Mouse (Mus musculus): ENCODE data around the gene Olfr1130.
"Not testable (repeated sequence)": the region's sequence is repeated elsewhere in the genome, so short reads cannot be mapped to it uniquely, and the experiment has no call there.

Gene Olfr1130

DNA sequence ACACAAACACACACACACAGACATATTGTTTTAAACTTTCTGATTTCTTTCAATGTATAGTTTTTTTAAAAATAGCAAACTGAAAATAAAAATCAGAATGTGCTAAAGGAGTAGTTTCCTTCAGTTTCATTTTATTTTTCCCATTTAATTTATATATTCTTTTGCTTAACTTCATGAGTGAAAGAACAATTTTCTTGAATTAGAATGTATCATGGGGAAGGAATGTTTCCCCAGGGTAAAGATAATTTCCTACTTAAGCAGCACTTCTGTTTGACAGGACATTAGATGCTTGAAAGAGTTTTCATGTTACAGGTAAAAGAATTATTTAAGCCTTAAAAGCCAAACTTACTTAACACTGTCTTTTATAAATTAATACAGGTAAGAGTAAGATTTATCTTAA, at the start of gene Olfr1130:
Gene Olfr1130 (plus strand): TSS at position 301 of the 400 bp plus-strand sequence.
- not testable (repeated sequence) for DNase-seq (ENCODE audit: low spot score in 2 of 2)

DNA sequence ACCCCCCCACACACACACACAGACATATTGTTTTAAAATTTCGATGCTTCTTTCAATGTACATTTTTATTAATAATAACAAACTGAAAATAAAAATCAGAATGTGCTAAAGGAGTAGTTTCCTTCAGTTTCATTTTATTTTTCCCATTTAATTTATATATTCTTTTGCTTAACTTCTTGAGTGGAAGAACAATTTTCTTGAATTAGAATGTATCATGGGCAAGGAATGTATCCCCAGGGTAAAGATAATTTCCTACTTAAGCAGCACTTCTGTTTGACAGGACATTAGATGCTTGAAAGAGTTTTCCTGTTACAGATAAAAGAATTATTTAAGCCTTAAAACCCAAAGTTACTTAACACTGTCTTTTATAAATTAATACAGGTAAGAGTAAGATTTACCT, 32.4 kb upstream of the Olfr1130 start, which contains the start of gene Olfr1129:
Gene Olfr1129 (plus strand): TSS at position 301 of the 400 bp plus-strand sequence.
- not testable (repeated sequence) for DNase-seq (ENCODE audit: low spot score in 2 of 2)

DNA sequence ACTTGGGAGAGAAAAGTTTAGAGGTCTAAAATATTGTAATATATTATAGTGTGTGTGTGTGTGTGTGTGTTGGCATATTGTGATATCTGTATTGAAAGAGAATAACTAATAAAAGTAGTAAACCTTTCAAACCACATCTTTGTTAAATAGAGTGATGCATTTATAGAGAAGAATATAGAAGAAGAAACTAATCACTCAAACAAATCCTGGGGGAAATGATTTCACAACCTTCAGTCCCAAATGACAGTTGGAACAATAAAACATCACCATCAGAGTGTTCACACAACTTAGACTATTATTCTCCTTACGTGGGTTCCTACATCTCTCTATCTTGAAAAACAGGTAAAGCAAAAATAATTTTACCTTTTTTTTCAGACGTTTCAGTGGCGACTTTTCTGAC, 20.8 kb downstream of the Olfr1130 start, which contains the start of gene Olfr1131:
Gene Olfr1131 (plus strand): TSS at position 301 of the 400 bp plus-strand sequence.
- no peak for DNase-seq (ENCODE audit: low spot score in 2 of 2)

DNA sequence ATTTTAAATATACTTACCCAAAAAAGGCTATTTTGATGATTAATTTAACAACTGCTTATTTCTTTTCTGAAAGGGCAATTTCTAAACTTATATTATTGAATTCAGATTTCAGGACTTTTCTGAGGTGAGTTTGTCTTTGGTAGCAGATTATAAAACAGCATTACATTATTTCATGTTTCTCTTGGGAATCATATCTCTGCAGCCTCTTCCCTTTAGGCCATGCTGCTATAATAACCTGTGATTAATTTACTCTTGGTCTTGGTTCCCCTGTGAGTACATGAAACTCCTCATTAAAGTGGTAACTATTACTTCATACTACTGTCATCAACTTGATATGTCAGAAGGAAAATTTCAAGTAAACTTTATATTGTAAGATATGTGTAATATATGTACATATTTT, 31.4 kb downstream of the Olfr1130 start, which contains the start of gene Olfr1132:
Gene Olfr1132 (minus strand): TSS at position 101 of the 400 bp plus-strand sequence.
- DNase-seq (ENCODE audit: low spot score in 2 of 2) = no peak

DNA sequence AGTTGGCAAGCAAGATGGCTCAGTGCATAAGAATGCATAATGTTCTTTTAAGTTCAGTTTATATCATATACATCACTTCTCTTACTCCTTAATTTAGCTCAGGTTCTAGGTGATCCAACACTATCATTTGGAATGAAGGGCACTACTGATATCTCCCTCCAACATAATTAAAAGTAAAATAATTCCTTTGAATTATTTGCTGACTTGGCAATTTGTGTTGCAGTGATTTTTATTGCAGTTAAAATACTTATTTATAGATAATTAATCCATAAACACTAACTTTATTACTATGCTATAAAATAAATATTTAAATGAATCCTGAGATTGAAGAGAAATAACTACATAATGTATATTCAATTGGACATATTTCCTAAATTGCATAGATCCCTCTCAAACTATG, 36.4 kb downstream of the Olfr1130 start:
- DNase-seq (ENCODE audit: low spot score in 2 of 2) = no peak

DNA sequence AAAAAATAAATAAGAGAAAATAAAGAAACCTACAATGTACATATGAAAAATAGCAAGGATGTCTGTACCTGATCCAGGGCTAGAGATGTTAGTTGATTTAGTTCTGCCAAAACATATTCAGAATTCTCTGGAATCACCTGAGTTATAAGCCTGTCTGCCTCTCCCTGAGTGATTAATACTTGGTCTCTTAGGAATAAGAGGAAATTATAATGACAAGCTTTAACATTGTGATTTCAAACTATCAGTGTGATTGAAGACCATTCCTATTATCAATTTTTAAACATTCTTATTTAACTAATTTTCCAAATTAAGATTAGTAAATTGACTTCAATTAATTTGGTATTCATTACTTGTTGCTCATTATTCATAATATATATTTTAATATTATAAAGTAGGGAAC, 41.3 kb downstream of the Olfr1130 start, which contains the start of gene Olfr1133:
Gene Olfr1133 (minus strand): TSS at position 101 of the 400 bp plus-strand sequence.
- no peak for DNase-seq (ENCODE audit: low spot score in 2 of 2)

DNA sequence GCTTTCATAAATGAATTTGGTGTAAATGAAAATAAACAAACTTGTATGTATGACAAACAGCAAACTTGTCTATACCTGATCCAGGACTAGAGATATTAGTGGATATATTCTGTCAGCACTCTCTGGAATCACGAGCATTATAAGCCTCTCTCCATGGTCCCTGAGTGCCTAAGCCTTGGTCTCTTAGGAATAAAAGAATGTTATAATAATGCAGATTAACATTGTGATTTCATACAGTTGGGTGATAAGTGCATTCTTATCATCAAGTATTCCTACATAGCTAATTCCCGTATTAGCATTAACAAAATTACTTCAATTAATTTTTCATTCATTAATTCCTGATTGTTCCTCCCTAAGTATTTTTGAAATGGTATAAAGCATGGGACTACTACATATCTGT, 52.3 kb downstream of the Olfr1130 start, which contains the start of gene Olfr1134:
Gene Olfr1134 (minus strand): TSS at position 101 of the 400 bp plus-strand sequence.
- no peak for DNase-seq (ENCODE audit: low spot score in 2 of 2)

All from frontal cortex, postnatal 25 days (tissue).